Mouse (Mus musculus) G1E (cell line): ENCODE data around the gene Dusp3. TPM values are rescaled to one million over a fixed set of nuclear protein-coding genes. Genes with fewer than 3 reads are reported as not detected.

ENCODE experiments used
- ATAC-seq: 2 replicates; pipeline ENCODE4 v1.8.0; 2016; ENCODE audit warnings: mild to moderate bottlenecking; ENCODE audit not compliant: insufficient number of reproducible peaks, poor library complexity, low FRiP score, severe bottlenecking; ENCODE audit errors: extremely low read depth
- DNase-seq: peaks from one replicate; pipeline ENCODE4 v3.0.0; 2012; ENCODE audit warnings: low spot score
- H3K27me3 ChIP-seq: 2 replicates; pipeline ENCODE4 v1.6.1; 2012; ENCODE audit warnings: mild to moderate bottlenecking, low read length, inconsistent platforms; ENCODE audit not compliant: insufficient read depth
- H3K36me3 ChIP-seq: replicated peaks from 2 replicates; pipeline ENCODE3; 2012; ENCODE audit warnings: mild to moderate bottlenecking, inconsistent platforms
- H3K4me1 ChIP-seq: 2 replicates; pipeline ENCODE4 v1.6.1; 2012; ENCODE audit warnings: low read depth, low read length, inconsistent platforms, mixed read lengths; ENCODE audit not compliant: insufficient read depth
- H3K4me3 ChIP-seq: 2 replicates; pipeline ENCODE4 v1.5.1; 2012; ENCODE audit warnings: low read depth, mild to moderate bottlenecking, inconsistent platforms, low read length, moderate library complexity, mixed read lengths
- H3K9me3 ChIP-seq: replicated peaks from 2 replicates; pipeline ENCODE4 v1.6.1; 2012; ENCODE audit warnings: inconsistent platforms
- CTCF ChIP-seq: IDR thresholded peaks from 2 replicates; pipeline ENCODE4 v1.5.1; 2012; ENCODE audit warnings: low read depth, low read length, inconsistent platforms, mixed read lengths
- GATA1 ChIP-seq: IDR thresholded peaks from 2 replicates; pipeline ENCODE4 v1.6.1; 2012; ENCODE audit warnings: borderline replicate concordance, low read length, inconsistent platforms, mixed read lengths
- GATA2 ChIP-seq: IDR thresholded peaks from 2 replicates; pipeline ENCODE4 v1.6.1; 2012; ENCODE audit warnings: low read depth, low read length, inconsistent platforms, borderline replicate concordance
- POLR2AphosphoS5 ChIP-seq: IDR thresholded peaks from 2 replicates; pipeline ENCODE4 v1.6.1; 2012; ENCODE audit warnings: low read depth, low read length, inconsistent platforms; ENCODE audit not compliant: insufficient replicate concordance
- TAL1 ChIP-seq: conservative IDR thresholded peaks from 2 replicates; pipeline ENCODE4 v1.6.1; 2012; ENCODE audit warnings: low read depth, low read length, inconsistent platforms, mixed read lengths
- polyA plus RNA-seq: library from polyadenylated mRNA; stranded (reverse); fragments of >175 nt; gene quantifications from 2 replicates; pipeline ENCODE4 v1.2.3, GENCODE M21; 2012
- total RNA-seq, 2 experiments: library from RNA; stranded (forward) in 1 of 2; stranded (reverse) in 1 of 2; fragments of 200-1000 nt in 1 of 2; fragments of >200 nt in 1 of 2; fragmentation: Nextera tagmentation in 1 of 2; gene quantifications; 2 replicates each; pipeline ENCODE4 v1.2.3; 2014 to 2017

Gene Dusp3
- 12.5 and 17.3 TPM in 2 replicates for total RNA-seq (2014; fragmentation: Nextera tagmentation)
- 14.6 and 16.0 TPM in 2 replicates for total RNA-seq (2017)
- polyA plus RNA-seq = 3.4 and 4.8 TPM in 2 replicates

GRCm38 (mm10) chr11:101986913-101987312 lies at the start of gene Dusp3:
Dusp3 (minus strand) TSS chr11:101987013.
- TF ChIP-seq POLR2AphosphoS5 = no peak
- TF ChIP-seq TAL1 = no peak
- TF ChIP-seq GATA2 = no peak
- no peak for TF ChIP-seq CTCF
- TF ChIP-seq GATA1 = no peak
- no peak for ATAC-seq
- DNase-seq = no peak
- no peaks in the 10 kb centered on the region for H3K36me3 ChIP-seq
- H3K9me3 ChIP-seq = no peaks in the 10 kb centered on the region
- H3K27me3 ChIP-seq = peaks cover 41% of the 10 kb centered on the region
- H3K4me1 ChIP-seq = peaks cover 18% of the 10 kb centered on the region
- H3K4me3 ChIP-seq = no peak within 1 kb of the TSS

GRCm38 (mm10) chr11:102036336-102036735 lies 49.5 kb upstream of the Dusp3 start:
- ATAC-seq (no peak), DNase-seq (no peak)
- Histone ChIP-seq H3K9me3 (no peaks in the 10 kb centered on the region), H3K36me3 (no peaks in the 10 kb centered on the region), H3K4me3 (no peak overlapping the region), H3K4me1 (peaks cover 2% of the 10 kb centered on the region), H3K27me3 (peaks cover 47% of the 10 kb centered on the region)
- TF ChIP-seq GATA1 (no peak), TAL1 (no peak), CTCF (no peak), GATA2 (no peak), POLR2AphosphoS5 (no peak)

GRCm38 (mm10) chr11:102035456-102035960 lies 48.7 kb upstream of the Dusp3 start:
- Histone ChIP-seq H3K9me3 (no peaks in the 10 kb centered on the region), H3K4me1 (peaks cover under 1% of the 10 kb centered on the region; the same call in 1 of the 2 replicates), H3K27me3 (peaks cover 51% of the 10 kb centered on the region), H3K36me3 (no peaks in the 10 kb centered on the region), H3K4me3 (no peak overlapping the region)
- DNase-seq (no peak), ATAC-seq (no peak)
- TF ChIP-seq CTCF = no peak
- TF ChIP-seq GATA1 = no peak
- TF ChIP-seq GATA2 = no peak
- TF ChIP-seq TAL1 = no peak
- TF ChIP-seq POLR2AphosphoS5 = no peak

DNA sequence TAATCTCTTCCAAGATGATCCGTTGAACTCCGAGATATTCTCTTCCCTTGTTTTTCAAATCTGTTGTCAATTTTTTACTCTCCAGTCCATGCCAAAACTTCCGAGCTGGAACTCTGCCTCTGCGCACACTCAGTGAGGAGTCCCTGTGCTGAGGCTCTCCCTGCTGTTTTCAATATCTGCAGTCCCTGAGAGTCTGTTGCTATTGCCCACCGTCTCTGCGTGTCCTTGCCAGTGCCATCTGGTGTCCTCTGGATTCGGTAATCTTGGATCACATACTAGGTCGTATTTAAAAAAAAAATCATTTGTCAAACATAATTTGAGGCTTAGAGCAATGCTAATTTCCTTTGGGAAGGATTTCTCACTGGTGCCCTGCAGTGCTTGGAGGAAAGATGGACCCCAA lies 48.1 kb upstream of the Dusp3 start:
- no peak for ATAC-seq
- no peaks in the 10 kb centered on the region for H3K9me3 ChIP-seq
- H3K36me3 ChIP-seq = no peaks in the 10 kb centered on the region
- TF ChIP-seq CTCF (no peak), POLR2AphosphoS5 (no peak), GATA2 (no peak), GATA1 (no peak), TAL1 (no peak)
- DNase-seq = no peak
- H3K4me3 ChIP-seq = no peak overlapping the region
- peaks cover 7% of the 10 kb centered on the region; the same call in 1 of the 2 replicates for H3K4me1 ChIP-seq
- peaks cover 51% of the 10 kb centered on the region for H3K27me3 ChIP-seq

DNA sequence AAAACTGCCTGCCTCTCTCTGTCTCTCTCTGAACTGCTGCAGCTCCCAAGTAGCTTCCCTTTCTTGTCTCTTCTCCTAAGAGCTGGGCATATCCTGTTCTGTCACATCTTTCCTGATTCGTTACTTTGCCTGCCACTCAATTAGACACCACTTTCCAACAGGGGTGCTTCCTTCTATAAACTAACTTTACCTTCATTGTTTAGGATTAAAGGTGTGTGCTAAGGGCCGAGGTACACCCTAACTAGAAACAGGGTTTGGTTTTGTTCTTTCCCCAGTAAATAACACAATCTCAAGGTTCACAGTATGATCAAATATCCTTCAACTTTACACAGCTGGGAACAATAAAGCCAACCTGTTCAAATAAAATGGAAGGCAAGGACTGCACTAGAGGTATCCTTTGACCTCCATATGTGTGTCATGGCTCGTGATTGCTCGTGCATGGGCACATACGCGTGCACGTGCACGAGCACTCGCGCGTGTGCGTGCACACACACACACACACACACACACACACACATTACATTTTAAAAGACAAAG lies 46.3 kb upstream of the Dusp3 start:
- peaks cover 15% of the 10 kb centered on the region for H3K4me1 ChIP-seq
- H3K27me3 ChIP-seq = peaks cover 41% of the 10 kb centered on the region
- DNase-seq (no peak), ATAC-seq (no peak)
- no peaks in the 10 kb centered on the region for H3K9me3 ChIP-seq
- no peaks in the 10 kb centered on the region for H3K36me3 ChIP-seq
- no peak overlapping the region for H3K4me3 ChIP-seq
- TF ChIP-seq POLR2AphosphoS5 = no peak
- TF ChIP-seq GATA1 = no peak
- no peak for TF ChIP-seq CTCF
- TF ChIP-seq TAL1 = no peak
- TF ChIP-seq GATA2 = no peak

- no peak for DNase-seq
- Histone ChIP-seq H3K4me1 (peaks cover 31% of the 10 kb centered on the region), H3K4me3 (no peak overlapping the region), H3K27me3 (peaks cover 43% of the 10 kb centered on the region), H3K9me3 (no peaks in the 10 kb centered on the region), H3K36me3 (no peaks in the 10 kb centered on the region)
- TF ChIP-seq CTCF = no peak
- no peak for TF ChIP-seq GATA1
- no peak for TF ChIP-seq GATA2
- no peak for TF ChIP-seq TAL1
- TF ChIP-seq POLR2AphosphoS5 = no peak
- no peak for ATAC-seq
Observed at GRCm38 (mm10) chr11:102031149-102031548, 44.3 kb upstream of the Dusp3 start.
